Mouse (Mus musculus) erythroblast, embryonic 14.5 days (primary cell): Measurements from ENCODE around the gene Gzmm.

Experiments
- GATA1 ChIP-seq: IDR thresholded peaks from 2 replicates; pipeline ENCODE4 v1.6.1; 2012; ENCODE audit warnings: low read length, inconsistent platforms, mixed read lengths
- TAL1 ChIP-seq: IDR thresholded peaks from 3 replicates; pipeline ENCODE4 v1.6.1; 2012; ENCODE audit warnings: low read length, inconsistent platforms, mixed read lengths

- TF ChIP-seq TAL1 (no peak), GATA1 (no peak)
Measured at GRCm38 (mm10) chr10:79701443-79702129, 12.8 kb downstream of the Gzmm start.
